In genomic region chr8:48890216-48890765, GRCm38 (mm10) we compare ENCODE assay signal across 20 mouse cellular contexts. TPM values are rescaled to one million over a fixed set of nuclear protein-coding genes. Genes with fewer than 3 reads are reported as not detected.
DNase-seq lines count a peak whose midpoint lies in the region; ATAC-seq lines count a peak whose summit lies in the region.
"Had no signal": no experiment of that assay in that cellular context is flagged by ENCODE, and none has a peak within 500 bp of the region (broad histone marks: within the 10 kb centered on the region; RNA-seq: fewer than 3 reads in every experiment).

No protein-coding gene starts in this region.

- no peak overlapping the region for H3K4me2 ChIP-seq in neural tube, embryonic 15.5 days
- H3K4me2 ChIP-seq: forebrain, embryonic 15.5 days; limb, embryonic 15.5 days had no signal

- 0 out of 2 replicates have a peak, but pooled peaks cover 2% of the 10 kb centered on the region for H3K4me1 ChIP-seq in neural tube, embryonic 15.5 days
- H3K4me1 ChIP-seq: forebrain, embryonic 15.5 days; limb, embryonic 15.5 days had no signal

- H3K9me3 ChIP-seq in neural tube, embryonic 15.5 days (replicated peaks) = no peaks in the 10 kb centered on the region
- H3K9me3 ChIP-seq: forebrain, embryonic 15.5 days; heart, embryonic 10.5 days; limb, embryonic 15.5 days had no signal

- no peaks in the 10 kb centered on the region for H3K36me3 ChIP-seq in neural tube, embryonic 15.5 days
- H3K36me3 ChIP-seq: forebrain, embryonic 15.5 days; heart, embryonic 10.5 days; limb, embryonic 15.5 days had no signal

- H3K27ac ChIP-seq in neural tube, embryonic 15.5 days (replicated peaks) = no peak overlapping the region
- H3K27ac ChIP-seq: forebrain, embryonic 15.5 days; heart, embryonic 10.5 days; layer of hippocampus, adult 2 months; limb, embryonic 15.5 days had no signal

- no peak overlapping the region for H3K4me3 ChIP-seq in neural tube, embryonic 15.5 days (replicated peaks)
- H3K4me3 ChIP-seq: forebrain, embryonic 15.5 days; heart, embryonic 10.5 days; layer of hippocampus, adult 2 months; limb, embryonic 15.5 days had no signal

- no peak overlapping the region for H3K9ac ChIP-seq in neural tube, embryonic 15.5 days (replicated peaks)
- H3K9ac ChIP-seq: forebrain, embryonic 15.5 days; limb, embryonic 15.5 days had no signal

- 18% methylated on average over 7 of the region's 7 CpGs for WGBS in neural tube, embryonic 15.5 days

- peak; percentile 30 for DNase-seq in embryo, embryonic 10 days (ENCODE audit: low spot score)
- DNase-seq in embryo, embryonic 9.5 days (ENCODE audit: extremely low spot score) = no peak
- peak; percentile 20 for DNase-seq in neural tube, embryonic 10.5 days (ENCODE audit: extremely low spot score, low spot score)
- DNase-seq in mesoderm, embryonic 11.5 days (ENCODE audit: low read depth, low spot score) = peak; percentile 54
- no peak for DNase-seq in right cerebral cortex, postnatal 10 days (ENCODE audit: low spot score in 2 of 2)
- DNase-seq: adrenal gland, postnatal 10 days; cerebellum, adult 9-10 months; gastrocnemius, postnatal 10 days; kidney, postnatal 25 days; lung, postnatal 4 days; right cerebral cortex, postnatal 4 days; thymus, postnatal 25 days had no signal

- no peaks in the 10 kb centered on the region for H3K27me3 ChIP-seq in neural tube, embryonic 15.5 days (replicated peaks)
- H3K27me3 ChIP-seq: forebrain, embryonic 15.5 days; limb, embryonic 15.5 days had no signal

- ATAC-seq in neural tube, embryonic 15.5 days (ENCODE audit: low FRiP score) = no peak
- no peak for ATAC-seq in cerebellum, adult (ENCODE audit: insufficient number of reproducible peaks, low FRiP score, low TSS enrichment)
- ATAC-seq: forebrain, embryonic 15.5 days; inflammation-experienced regulatory T-cells, adult 6 months; midbrain, embryonic 16.5 days had no signal

RNA-seq across cellular contexts. Expression of gene Tenm3, which starts 46.5 kb away (rescaled TPM):
- 31.5 and 37.7 TPM in 2 replicates for polyA plus RNA-seq in neural tube, embryonic 15.5 days (2015; fragmentation: Nextera tagmentation; extraction: Ambion mirVana)
- polyA plus RNA-seq: inflammation-experienced regulatory T-cells, adult 6 months had no signal

Comparison
In these comparisons a context has a peak if more than half of its experiments do, and no peak if none do; other contexts are left out.
1. DNase-seq: peak in embryo, embryonic 10 days (single experiment), neural tube, embryonic 10.5 days (single experiment) and mesoderm, embryonic 11.5 days (single experiment); none in embryo, embryonic 9.5 days (single experiment) and right cerebral cortex, postnatal 10 days (0 of 2).